In genomic region chr9:107369270-107370105, GRCm38 (mm10) we compare ENCODE assay signal across 12 mouse cellular contexts. TPM values are rescaled to one million over a fixed set of nuclear protein-coding genes. Genes with fewer than 3 reads are reported as not detected.
DNase-seq lines count a peak whose midpoint lies in the region; ATAC-seq lines count a peak whose summit lies in the region.
"Had no signal": no experiment of that assay in that cellular context is flagged by ENCODE, and none has a peak within 500 bp of the region (broad histone marks: within the 10 kb centered on the region; RNA-seq: fewer than 3 reads in every experiment).

No protein-coding gene starts in this region.

- ATAC-seq in kidney, embryonic 14.5 days (ENCODE audit: low FRiP score, low TSS enrichment): peak; percentile 54; the same call in 1 of the 2 replicates
- peak; percentile 79 for ATAC-seq in intestine, embryonic 16.5 days
- ATAC-seq in midbrain, embryonic 15.5 days (replicated peaks): peak; percentile 65

- H3K27ac ChIP-seq in kidney, embryonic 14.5 days (ENCODE audit: low read depth, low read length): no peak overlapping the region
- no peak overlapping the region for H3K27ac ChIP-seq in intestine, embryonic 16.5 days (ENCODE audit: low read length)
- peak overlapping the region; percentile 49 for H3K27ac ChIP-seq in midbrain, embryonic 15.5 days
- H3K27ac ChIP-seq: embryonic facial prominence, embryonic 12.5 days; gastrocnemius, adult 2 months had no signal

- no peak overlapping the region for H3K9ac ChIP-seq in kidney, embryonic 14.5 days (ENCODE audit: low read depth, low read length)
- H3K9ac ChIP-seq in intestine, embryonic 16.5 days (ENCODE audit: low read depth, low read length): no peak overlapping the region
- H3K9ac ChIP-seq in midbrain, embryonic 15.5 days: no peak overlapping the region
- H3K9ac ChIP-seq: embryonic facial prominence, embryonic 12.5 days had no signal

- no peaks in the 10 kb centered on the region for H3K9me3 ChIP-seq in kidney, embryonic 14.5 days (ENCODE audit: control insufficient read depth, low read length)
- H3K9me3 ChIP-seq in intestine, embryonic 16.5 days (ENCODE audit: control insufficient read depth, low read length): no peaks in the 10 kb centered on the region
- no peaks in the 10 kb centered on the region for H3K9me3 ChIP-seq in midbrain, embryonic 15.5 days
- H3K9me3 ChIP-seq: embryonic facial prominence, embryonic 12.5 days had no signal

- no peaks in the 10 kb centered on the region for H3K36me3 ChIP-seq in kidney, embryonic 14.5 days (ENCODE audit: control insufficient read depth, insufficient read depth, low read length)
- no peaks in the 10 kb centered on the region for H3K36me3 ChIP-seq in intestine, embryonic 16.5 days (ENCODE audit: control insufficient read depth, insufficient read depth, low read length)
- H3K36me3 ChIP-seq in midbrain, embryonic 15.5 days (replicated peaks): no peaks in the 10 kb centered on the region
- H3K36me3 ChIP-seq: embryonic facial prominence, embryonic 12.5 days had no signal

- no peak for DNase-seq in kidney, postnatal 25 days
- peak; percentile 12 for DNase-seq in c-Kit-positive CD71-negative TER-119-negative erythroid progenitor cells, embryonic 14.5 days (ENCODE audit: low read depth)
- DNase-seq in MN1 (ENCODE audit: low spot score): no peak
- DNase-seq in T-cell, adult 2 months (ENCODE audit: low spot score): no peak
- DNase-seq in left cerebral cortex, adult 11 months (ENCODE audit: low spot score): no peak
- DNase-seq: adrenal gland, adult 8-10 months; gastrocnemius, adult 2 months; left cerebral cortex, postnatal 4 days had no signal

- WGBS in kidney, embryonic 14.5 days: 24% methylated on average over 10 of the region's 10 CpGs
- 37% methylated on average over 10 of the region's 10 CpGs for WGBS in intestine, embryonic 16.5 days
- WGBS in midbrain, embryonic 15.5 days: 29% methylated on average over 10 of the region's 10 CpGs

- H3K4me2 ChIP-seq in kidney, embryonic 14.5 days (replicated peaks; ENCODE audit: low read depth, low read length): no peak overlapping the region
- no peak overlapping the region for H3K4me2 ChIP-seq in intestine, embryonic 16.5 days (ENCODE audit: low read depth, low read length)
- no peak overlapping the region for H3K4me2 ChIP-seq in midbrain, embryonic 15.5 days
- H3K4me2 ChIP-seq: embryonic facial prominence, embryonic 12.5 days had no signal

- H3K4me1 ChIP-seq in kidney, embryonic 14.5 days (ENCODE audit: control insufficient read depth, insufficient read depth, low read length): peaks cover 10% of the 10 kb centered on the region; the same call in 1 of the 2 replicates
- no peaks in the 10 kb centered on the region for H3K4me1 ChIP-seq in intestine, embryonic 16.5 days (ENCODE audit: control insufficient read depth, insufficient read depth, low read length)
- H3K4me1 ChIP-seq in midbrain, embryonic 15.5 days: peaks cover 10% of the 10 kb centered on the region; the same call in 1 of the 2 replicates
- H3K4me1 ChIP-seq: embryonic facial prominence, embryonic 12.5 days had no signal

- no peaks in the 10 kb centered on the region; the same call in 1 of the 2 replicates for H3K27me3 ChIP-seq in kidney, embryonic 14.5 days (ENCODE audit: control insufficient read depth, insufficient read depth, low read length)
- no peaks in the 10 kb centered on the region for H3K27me3 ChIP-seq in intestine, embryonic 16.5 days (replicated peaks; ENCODE audit: control insufficient read depth, insufficient read depth, low read length)
- H3K27me3 ChIP-seq in midbrain, embryonic 15.5 days (replicated peaks): 0 out of 2 replicates have a peak, but pooled peaks cover 3% of the 10 kb centered on the region

- no peak overlapping the region for H3K4me3 ChIP-seq in kidney, embryonic 14.5 days (ENCODE audit: low read length)
- H3K4me3 ChIP-seq in intestine, embryonic 16.5 days (ENCODE audit: low read length): no peak overlapping the region
- no peak overlapping the region for H3K4me3 ChIP-seq in midbrain, embryonic 15.5 days
- H3K4me3 ChIP-seq: embryonic facial prominence, embryonic 12.5 days; gastrocnemius, adult 2 months had no signal

RNA-seq across cellular contexts. Expression of gene 6430571L13Rik, which starts 29.1 kb away (rescaled TPM):
- 0.31 and 0.43 TPM in 2 replicates for polyA plus RNA-seq in kidney, embryonic 14.5 days (2014; fragmentation: Nextera tagmentation; extraction: Ambion mirVana)
- polyA plus RNA-seq in intestine, embryonic 16.5 days (2015; fragmentation: Nextera tagmentation; extraction: Ambion mirVana): 0.21 and 0.26 TPM in 2 replicates
- polyA plus RNA-seq in midbrain, embryonic 15.5 days (2015; fragmentation: Nextera tagmentation; extraction: Ambion mirVana): 9.7 TPM in 2 replicates

RNA-seq across cellular contexts. Expression of gene Cacna2d2, which starts 29.9 kb away (rescaled TPM):
- polyA plus RNA-seq in kidney, embryonic 14.5 days (2014; fragmentation: Nextera tagmentation; extraction: Ambion mirVana): 0.77 and 0.87 TPM in 2 replicates
- 0.50 and 0.77 TPM in 2 replicates for polyA plus RNA-seq in intestine, embryonic 16.5 days (2015; fragmentation: Nextera tagmentation; extraction: Ambion mirVana)
- 10.2 and 10.3 TPM in 2 replicates for polyA plus RNA-seq in midbrain, embryonic 15.5 days (2015; fragmentation: Nextera tagmentation; extraction: Ambion mirVana)

RNA-seq across cellular contexts. Expression of gene Hemk1, which starts 31.3 kb away (rescaled TPM):
- polyA plus RNA-seq in kidney, embryonic 14.5 days (2014; fragmentation: Nextera tagmentation; extraction: Ambion mirVana): 9.7 and 11.3 TPM in 2 replicates
- polyA plus RNA-seq in intestine, embryonic 16.5 days (2015; fragmentation: Nextera tagmentation; extraction: Ambion mirVana): 11.2 and 11.8 TPM in 2 replicates
- 20.1 and 21.1 TPM in 2 replicates for polyA plus RNA-seq in midbrain, embryonic 15.5 days (2015; fragmentation: Nextera tagmentation; extraction: Ambion mirVana)
